Comparison of ENCODE assay signal across 8 mouse cellular contexts in the genomic region with DNA sequence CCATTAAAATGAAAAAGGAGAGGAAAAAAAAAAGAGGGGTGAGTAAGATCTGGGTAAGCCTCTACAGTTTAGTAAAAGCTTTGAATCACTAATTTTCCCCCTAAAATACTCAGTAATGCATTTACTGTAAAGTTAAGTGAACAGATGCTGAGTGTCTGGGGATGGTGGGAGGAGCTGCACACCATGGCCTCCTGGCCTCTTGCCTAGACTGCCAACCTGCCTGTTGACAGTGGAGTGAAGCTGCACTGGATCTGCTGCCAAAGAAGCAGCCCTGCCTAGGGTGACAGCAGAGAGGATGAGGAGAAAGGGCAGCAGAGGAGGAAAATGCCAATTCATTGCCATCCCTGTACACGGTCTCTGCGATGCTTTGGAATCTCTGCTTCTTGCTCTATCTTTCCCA.
A peak's percentile ranks its signal among the peaks of the same experiment; 100 is the strongest.
DNase-seq lines count a peak whose midpoint lies in the region; ATAC-seq lines count a peak whose summit lies in the region.

No protein-coding gene starts in this region.

- peak; percentile 19 to 51 for DNase-seq in adrenal gland, postnatal 36 days
- DNase-seq in adrenal gland, adult 2 months, result no peak
- DNase-seq in left cerebral cortex, postnatal 4 days, result peak; percentile 46
- DNase-seq in right cerebral cortex, postnatal 4 days, result peak; percentile 15
- no peak for DNase-seq in midbrain, embryonic 10.5 days (ENCODE audit: low spot score)

- no peaks in the 10 kb centered on the region for H3K27me3 ChIP-seq in megakaryocyte, embryonic 14.5 days (replicated peaks)
- H3K27me3 ChIP-seq in midbrain, embryonic 10.5 days (ENCODE audit: low read depth, poor library complexity, severe bottlenecking), result no peaks in the 10 kb centered on the region
- H3K27me3 ChIP-seq in intestine, embryonic 16.5 days (replicated peaks; ENCODE audit: control insufficient read depth, insufficient read depth, low read length), result no peaks in the 10 kb centered on the region

- 90% methylated on average over 2 of the region's 2 CpGs for WGBS in midbrain, embryonic 10.5 days
- 79% methylated on average over 2 of the region's 2 CpGs for WGBS in intestine, embryonic 16.5 days

- no peak overlapping the region for H3K27ac ChIP-seq in midbrain, embryonic 10.5 days (replicated peaks)
- H3K27ac ChIP-seq in intestine, embryonic 16.5 days (ENCODE audit: low read length), result no peak overlapping the region

- H3K4me1 ChIP-seq in megakaryocyte, embryonic 14.5 days, result peaks cover 59% of the 10 kb centered on the region
- H3K4me1 ChIP-seq in midbrain, embryonic 10.5 days, result 0 out of 2 replicates have a peak, but pooled peaks cover 4% of the 10 kb centered on the region
- H3K4me1 ChIP-seq in intestine, embryonic 16.5 days (ENCODE audit: control insufficient read depth, insufficient read depth, low read length), result peaks cover 17% of the 10 kb centered on the region

- peaks cover 16% of the 10 kb centered on the region for H3K9me3 ChIP-seq in megakaryocyte, embryonic 14.5 days
- H3K9me3 ChIP-seq in midbrain, embryonic 10.5 days (replicated peaks), result no peaks in the 10 kb centered on the region; the same call in 1 of the 2 replicates
- H3K9me3 ChIP-seq in intestine, embryonic 16.5 days (ENCODE audit: control insufficient read depth, low read length), result no peaks in the 10 kb centered on the region

- H3K9ac ChIP-seq in intestine, embryonic 16.5 days (ENCODE audit: low read depth, low read length), result no peak overlapping the region

- peaks cover 46% of the 10 kb centered on the region for H3K36me3 ChIP-seq in megakaryocyte, embryonic 14.5 days (replicated peaks; ENCODE audit: low read length)
- no peaks in the 10 kb centered on the region; the same call in 1 of the 2 replicates for H3K36me3 ChIP-seq in midbrain, embryonic 10.5 days
- 0 out of 2 replicates have a peak, but pooled peaks cover 2% of the 10 kb centered on the region for H3K36me3 ChIP-seq in intestine, embryonic 16.5 days (ENCODE audit: control insufficient read depth, insufficient read depth, low read length)

- ATAC-seq in megakaryocyte, adult 5-6 weeks (ENCODE audit: poor library complexity, severe bottlenecking), result no peak
- no peak for ATAC-seq in intestine, embryonic 16.5 days

- H3K4me3 ChIP-seq in megakaryocyte, embryonic 14.5 days (replicated peaks), result peak overlapping the region; percentile 62
- no peak overlapping the region for H3K4me3 ChIP-seq in midbrain, embryonic 10.5 days
- no peak overlapping the region for H3K4me3 ChIP-seq in intestine, embryonic 16.5 days (ENCODE audit: low read length)

- intact Hi-C loops in left cerebral cortex, postnatal 4 days (cut with DNase I), result no loop called here

- H3K4me2 ChIP-seq in intestine, embryonic 16.5 days (ENCODE audit: low read depth, low read length), result no peak overlapping the region

Comparison
In these comparisons a context has a peak if more than half of its experiments do, and no peak if none do; other contexts are left out.
1. DNase-seq: peak in adrenal gland, postnatal 36 days (2 of 2), left cerebral cortex, postnatal 4 days (single experiment) and right cerebral cortex, postnatal 4 days (single experiment); none in adrenal gland, adult 2 months (single experiment) and midbrain, embryonic 10.5 days (single experiment).